Mouse (Mus musculus) adrenal gland, adult 18-20 months (tissue): ENCODE data around the gene Ccdc36. TPM values are rescaled to one million over a fixed set of nuclear protein-coding genes. Genes with fewer than 3 reads are reported as not detected.

ENCODE experiments used
- DNase-seq, 2 experiments: peaks; one replicate each; pipeline ENCODE4 v3.0.0; 2021 to 2022; ENCODE audit warnings: low spot score in 2 of 2
- total RNA-seq, 2 experiments: library from RNA; stranded (reverse); gene quantifications; 1 replicate in 1 of 2; 2 replicates in 1 of 2; pipeline ENCODE4 v1.2.3; 2021

Gene Ccdc36
- total RNA-seq, 2 experiments from 2014 or later = not detected

- DNase-seq = no peak
Measured at GRCm38 (mm10) chr9:108379294-108379693, 49.0 kb downstream of the Ccdc36 start.

GRCm38 (mm10) chr9:108378736-108379135 is 49.5 kb downstream of the Ccdc36 start:
- no peak for DNase-seq

DNA sequence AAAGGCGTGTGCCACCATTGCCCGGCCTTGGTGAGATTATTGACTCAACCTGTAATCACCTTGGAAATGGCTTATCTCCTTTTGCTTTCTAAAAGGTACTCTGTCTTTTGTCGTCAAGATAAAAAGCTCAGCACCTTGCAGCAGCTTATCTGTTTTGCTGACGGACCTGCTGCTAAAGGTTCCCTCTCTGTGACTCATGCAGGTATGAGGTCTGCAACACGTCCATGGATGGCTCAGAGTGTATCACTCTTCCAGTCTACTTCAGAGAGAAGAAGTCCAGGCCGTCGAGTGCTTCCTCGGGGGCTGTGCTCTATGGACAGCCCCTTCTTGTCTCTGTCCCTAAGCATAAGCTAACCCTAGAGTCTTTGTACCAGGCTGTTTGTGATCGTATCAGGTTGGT is 50.0 kb downstream of the Ccdc36 start:
- no peak for DNase-seq

Other genes with a start within 250 kb of the Ccdc36 start
- gene Bsn, start 238.1 kb downstream of the Ccdc36 start, total RNA-seq = 1 to 10 TPM; 1.8 to 3.1 TPM
- 100 to 1,000 TPM; 136 to 137 TPM for gene Dag1, start 164.5 kb downstream of the Ccdc36 start, total RNA-seq
- gene Nicn1, start 138.1 kb downstream of the Ccdc36 start, total RNA-seq = 10 to 100 TPM; 19.0 to 29.2 TPM
- 1 to 10 TPM; 4.2 to 5.8 TPM for gene Amt, start 131.6 kb downstream of the Ccdc36 start, total RNA-seq
- 100 to 1,000 TPM; 356 to 357 TPM for gene Rhoa, start 122.4 kb downstream of the Ccdc36 start, total RNA-seq
- 10 to 100 TPM; 36.1 to 36.2 TPM for gene Tcta, start 122.3 kb downstream of the Ccdc36 start, total RNA-seq
- gene Gpx1, start 89.6 kb downstream of the Ccdc36 start, total RNA-seq = 100 to 1,000 TPM; 551 to 749 TPM
- 100 to 1,000 TPM; 107 to 126 TPM for gene Usp4, start 80.6 kb downstream of the Ccdc36 start, total RNA-seq
- gene 1700102P08Rik, start 35.7 kb downstream of the Ccdc36 start, total RNA-seq = 1 to 10 TPM; 1.5 to 2.1 TPM
- gene BC048562, start 8.0 kb upstream of the Ccdc36 start, total RNA-seq = not detected
- gene Ccdc71, start 32.0 kb upstream of the Ccdc36 start, total RNA-seq = 10 to 100 TPM; 25.6 to 42.3 TPM
- 10 to 100 TPM; 20.4 to 22.3 TPM for gene Klhdc8b, start 33.1 kb upstream of the Ccdc36 start, total RNA-seq
- gene Lamb2, start 51.3 kb upstream of the Ccdc36 start, total RNA-seq = 100 to 1,000 TPM; 107 to 134 TPM
- 100 to 1,000 TPM; 172 to 248 TPM for gene Usp19, start 62.1 kb upstream of the Ccdc36 start, total RNA-seq
- gene Qars, start 79.2 kb upstream of the Ccdc36 start, total RNA-seq = 100 to 1,000 TPM; 144 to 180 TPM
- 100 to 1,000 TPM in 1 of 2 experiments, 10 to 100 TPM in 1; 91.5 to 107 TPM for gene Qrich1, start 88.3 kb upstream of the Ccdc36 start, total RNA-seq
- 100 to 1,000 TPM in 1 of 2 experiments, 10 to 100 TPM in 1; 99.7 to 135 TPM for gene Impdh2, start 131.8 kb upstream of the Ccdc36 start, total RNA-seq
- 10 to 100 TPM; 50.8 to 51.0 TPM for gene Ndufaf3, start 138.9 kb upstream of the Ccdc36 start, total RNA-seq
- 10 to 100 TPM; 64.6 to 81.8 TPM for gene Dalrd3, start 141.4 kb upstream of the Ccdc36 start, total RNA-seq
- 10 to 100 TPM; 93.9 to 96.2 TPM for gene Wdr6, start 150.3 kb upstream of the Ccdc36 start, total RNA-seq
- gene P4htm, start 169.2 kb upstream of the Ccdc36 start, total RNA-seq = 1 to 10 TPM; 6.2 to 7.9 TPM
- 10 to 100 TPM; 61.2 to 63.0 TPM for gene Arih2, start 220.9 kb upstream of the Ccdc36 start, total RNA-seq
- 100 to 1,000 TPM; 125 to 212 TPM for gene Slc25a20, start 233.6 kb upstream of the Ccdc36 start, total RNA-seq